Comparison of ENCODE assay signal across 9 mouse cellular contexts in the genomic region with DNA sequence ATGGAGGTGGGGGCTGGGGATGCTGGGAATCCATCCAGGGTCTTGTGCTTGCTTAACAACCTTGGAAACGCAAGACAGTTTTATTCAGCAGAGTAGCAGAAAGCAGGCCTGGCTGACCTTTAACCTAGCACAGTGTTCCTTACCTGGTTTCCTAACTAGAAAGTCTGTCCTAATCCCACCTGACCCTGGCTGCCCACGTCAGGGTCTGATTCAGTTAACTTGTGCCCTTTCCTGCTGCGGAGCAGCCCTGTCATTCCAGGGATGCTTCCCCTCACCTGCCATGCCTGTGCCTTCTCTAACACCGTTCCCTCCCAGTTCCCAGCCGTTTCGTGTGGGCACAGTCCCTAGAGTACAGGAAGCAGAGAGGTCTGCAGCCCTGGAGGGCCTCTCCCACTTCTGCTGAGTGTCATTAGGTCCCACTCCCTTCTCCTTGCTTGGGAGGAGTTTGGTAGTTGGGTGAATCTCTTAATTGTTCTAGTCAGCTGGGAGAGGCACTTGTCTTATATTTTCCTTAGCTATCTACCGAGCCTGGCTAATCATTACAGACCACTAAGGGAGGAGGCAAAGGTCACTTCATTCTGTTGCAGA.
DNase-seq lines count a peak whose midpoint lies in the region; ATAC-seq and TF ChIP-seq lines count a peak whose summit lies in the region.
"Had no signal": no experiment of that assay in that cellular context is flagged by ENCODE, and none has a peak within 500 bp of the region (broad histone marks: within the 10 kb centered on the region; RNA-seq: fewer than 3 reads in every experiment).

No protein-coding gene starts in this region.

- TF ChIP-seq CTCF in cerebellum, adult 2 months (IDR thresholded peaks at IDR 0.05; ENCODE audit: borderline replicate concordance, insufficient read depth, low read depth, low read length) = no peak

- H3K9me3 ChIP-seq in megakaryocyte, embryonic 14.5 days = no peaks in the 10 kb centered on the region

- no peak overlapping the region for H3K27ac ChIP-seq in cerebellum, adult 2 months (ENCODE audit: insufficient read depth, low read length)

- peaks cover 34% of the 10 kb centered on the region for H3K4me1 ChIP-seq in cerebellum, adult 2 months (ENCODE audit: control insufficient read depth, insufficient read depth, low read length)
- H3K4me1 ChIP-seq in megakaryocyte, embryonic 14.5 days = peaks cover 51% of the 10 kb centered on the region

- no peak for TF ChIP-seq POLR2A in cerebellum, adult 2 months (IDR thresholded peaks at IDR 0.05; ENCODE audit: borderline replicate concordance, insufficient read depth, low read length)

- peaks cover 35% of the 10 kb centered on the region for H3K36me3 ChIP-seq in megakaryocyte, embryonic 14.5 days (replicated peaks; ENCODE audit: low read length)

- 37% methylated on average over 7 of the region's 7 CpGs for WGBS in cerebellum, adult 2 months

- H3K27me3 ChIP-seq in cerebellum, adult 2 months (ENCODE audit: control insufficient read depth, insufficient read depth, low read length) = no peaks in the 10 kb centered on the region
- peaks cover 40% of the 10 kb centered on the region for H3K27me3 ChIP-seq in megakaryocyte, embryonic 14.5 days (replicated peaks)

- H3K4me3 ChIP-seq in cerebellum, adult 2 months (replicated peaks; ENCODE audit: insufficient read depth, low read depth, low read length) = peak overlapping the region; percentile 2
- peak overlapping the region; percentile 16 for H3K4me3 ChIP-seq in megakaryocyte, embryonic 14.5 days (replicated peaks)

- DNase-seq in cerebellum, adult 2 months = no peak
- no peak for DNase-seq in cerebellum, postnatal 4 days (ENCODE audit: low spot score in 2 of 2)
- peak; percentile 50 to 66 for DNase-seq in kidney, postnatal 4 days
- peak; percentile 86 for DNase-seq in yolk sac, embryonic 10.5 days (ENCODE audit: low spot score)
- no peak for DNase-seq in layer of hippocampus, postnatal 36 days
- DNase-seq in cerebellum, adult 9-11 months = no peak
- DNase-seq: embryo, embryonic 11 days had no signal

- no peak for ATAC-seq in megakaryocyte, adult 5-6 weeks (ENCODE audit: poor library complexity, severe bottlenecking)

Comparison
In these comparisons a context has a peak if more than half of its experiments do, and no peak if none do; other contexts are left out.
1. DNase-seq: peak in kidney, postnatal 4 days (2 of 2) and yolk sac, embryonic 10.5 days (single experiment); none in cerebellum, adult 2 months (0 of 2), cerebellum, postnatal 4 days (0 of 2), layer of hippocampus, postnatal 36 days (0 of 2) and cerebellum, adult 9-11 months (single experiment).